Mouse (Mus musculus) stomach, postnatal 0 days (tissue): Measurements from ENCODE around the gene Hist1h4n. TPM values are rescaled to one million over a fixed set of nuclear protein-coding genes. Genes with fewer than 3 reads are reported as not detected.
A peak's percentile ranks its signal among the peaks of the same experiment; 100 is the strongest.
"Not testable (repeated sequence)": the region's sequence is repeated elsewhere in the genome, so short reads cannot be mapped to it uniquely, and the experiment has no call there.

ENCODE experiments used
- ATAC-seq: fragments of 200-750 bp; cut with Nextera tagmentation; 2 replicates; pipeline ENCODE4 v1.8.0; 2017; ENCODE audit not compliant: low FRiP score, low TSS enrichment
- DNase-seq: peaks from one replicate; pipeline ENCODE4 v3.0.0-alpha.2; 2016; ENCODE audit warnings: low spot score
- H3K27ac ChIP-seq: fragments of 300-500 bp; sonication (generic); replicated peaks from 2 replicates; pipeline ENCODE4 v1.5.1; 2014; ENCODE audit warnings: mild to moderate bottlenecking, control low read depth
- H3K27me3 ChIP-seq: fragments of 300-500 bp; sonication (generic); 2 replicates; pipeline ENCODE4 v1.6.1; 2014; ENCODE audit warnings: low read length; ENCODE audit not compliant: control insufficient read depth, insufficient read depth
- H3K36me3 ChIP-seq: fragments of 300-500 bp; sonication (generic); 2 replicates; pipeline ENCODE4 v1.6.1; 2014; ENCODE audit warnings: low read length, mixed read lengths; ENCODE audit not compliant: control insufficient read depth, insufficient read depth
- H3K4me1 ChIP-seq: fragments of 300-500 bp; sonication (generic); replicated peaks from 2 replicates; pipeline ENCODE4 v1.6.1; 2014; ENCODE audit warnings: antibody characterized with exemption; ENCODE audit not compliant: control insufficient read depth, insufficient read depth
- H3K4me2 ChIP-seq: fragments of 300-500 bp; sonication (generic); replicated peaks from 2 replicates; pipeline ENCODE4 v1.6.1; 2014; ENCODE audit warnings: low read depth, mild to moderate bottlenecking, control low read depth, moderate library complexity
- H3K4me3 ChIP-seq: fragments of 300-500 bp; sonication (generic); 2 replicates; pipeline ENCODE4 v1.5.1; 2014; ENCODE audit warnings: low read depth, low read length, control low read depth
- H3K9ac ChIP-seq: fragments of 300-500 bp; sonication (generic); 2 replicates; pipeline ENCODE4 v1.6.1; 2014; ENCODE audit warnings: mild to moderate bottlenecking, low read length, control low read depth, mixed read lengths
- H3K9me3 ChIP-seq: fragments of 300-500 bp; sonication (generic); 2 replicates; pipeline ENCODE4 v1.6.1; 2016; ENCODE audit warnings: low read length; ENCODE audit not compliant: control insufficient read depth
- CTCF ChIP-seq: IDR thresholded peaks from 2 replicates; pipeline ENCODE4 v1.5.1; 2016; ENCODE audit warnings: antibody characterized with exemption, low read depth, mild to moderate bottlenecking, moderate library complexity
- EP300 ChIP-seq: optimal IDR thresholded peaks from 2 replicates; pipeline ENCODE3; 2016; ENCODE audit warnings: antibody characterized with exemption
- WGBS: fragments of 180-500 bp; shearing (Covaris S2); extraction: QIAGEN DNeasy Blood & Tissue Kit; methylation state at CpG from one replicate; pipeline ENCODE4 v1.1.7; 2014; 5-methylcytosine and 5-hydroxymethylcytosine counted together
- polyA plus RNA-seq: library from polyadenylated mRNA; unstranded; fragments of >200 nt; fragmentation: Nextera tagmentation; extraction: Ambion mirVana; gene quantifications from 2 replicates; pipeline ENCODE4 v1.2.1, GENCODE M21; 2015

The Hist1h4n gene
- polyA plus RNA-seq, 1 experiment from 2014 or later, result 4.6 TPM

GRCm38 (mm10) chr13:21852215-21852945 lies 20.4 kb upstream of the Hist1h4n start:
- H3K27me3 ChIP-seq, result no peaks in the 10 kb centered on the region
- no peak overlapping the region for H3K27ac ChIP-seq
- no peaks in the 10 kb centered on the region for H3K36me3 ChIP-seq
- H3K4me1 ChIP-seq, result no peaks in the 10 kb centered on the region
- 63% methylated on average over 3 of the region's 3 CpGs for WGBS
- no peak for DNase-seq
- no peak overlapping the region for H3K4me3 ChIP-seq
- TF ChIP-seq EP300 (no peak), CTCF (no peak)
- no peak for ATAC-seq
- no peaks in the 10 kb centered on the region for H3K9me3 ChIP-seq
- no peak overlapping the region for H3K9ac ChIP-seq
- H3K4me2 ChIP-seq, result no peak overlapping the region

GRCm38 (mm10) chr13:21850696-21851095 lies 18.7 kb upstream of the Hist1h4n start:
- not testable (repeated sequence) for DNase-seq, H3K36me3 ChIP-seq, ATAC-seq, H3K9me3 ChIP-seq, H3K27ac ChIP-seq, H3K9ac ChIP-seq, H3K4me1 ChIP-seq, H3K4me2 ChIP-seq, H3K27me3 ChIP-seq, H3K4me3 ChIP-seq
- 70% methylated on average over 1 of the region's 1 CpGs for WGBS

GRCm38 (mm10) chr13:21847883-21848282 lies 15.9 kb upstream of the Hist1h4n start:
- H3K4me2 ChIP-seq, result no peak overlapping the region
- WGBS, result 37% methylated on average over 8 of the region's 8 CpGs
- H3K9me3 ChIP-seq, result no peaks in the 10 kb centered on the region
- TF ChIP-seq EP300 (no peak), CTCF (no peak)
- no peak overlapping the region for H3K4me3 ChIP-seq
- H3K9ac ChIP-seq, result no peak overlapping the region
- DNase-seq, result no peak
- no peaks in the 10 kb centered on the region for H3K27me3 ChIP-seq
- H3K27ac ChIP-seq, result no peak overlapping the region
- H3K4me1 ChIP-seq, result no peaks in the 10 kb centered on the region
- H3K36me3 ChIP-seq, result no peaks in the 10 kb centered on the region
- no peak for ATAC-seq

GRCm38 (mm10) chr13:21846356-21846755 lies 14.4 kb upstream of the Hist1h4n start:
- not testable (repeated sequence) for H3K9me3 ChIP-seq, H3K4me3 ChIP-seq, DNase-seq, H3K4me2 ChIP-seq, ATAC-seq, H3K4me1 ChIP-seq, H3K36me3 ChIP-seq, H3K27me3 ChIP-seq, H3K27ac ChIP-seq, H3K9ac ChIP-seq

- H3K4me1 ChIP-seq, H3K4me3 ChIP-seq, H3K27ac ChIP-seq, H3K9ac ChIP-seq, H3K36me3 ChIP-seq, H3K27me3 ChIP-seq, H3K4me2 ChIP-seq, H3K9me3 ChIP-seq, DNase-seq: not testable (repeated sequence)
- WGBS, result no CpG with 5 or more reads among the region's 4 CpGs
- peak; percentile 75 for ATAC-seq
These were observed 8.5 kb upstream of the Hist1h4n start for GRCm38 (mm10) chr13:21840508-21840907.

GRCm38 (mm10) chr13:21833461-21833860 lies 1.5 kb upstream of the Hist1h4n start, which contains the start of the genes Hist1h2ap and Hist1h2br:
Hist1h2ap (minus strand) TSS chr13:21833507.
Hist1h2br (plus strand) TSS chr13:21833743.
- WGBS, result no CpG with 5 or more reads among the region's 24 CpGs
- DNase-seq, H3K27me3 ChIP-seq, H3K27ac ChIP-seq, H3K36me3 ChIP-seq, H3K4me3 ChIP-seq, H3K9me3 ChIP-seq, H3K4me1 ChIP-seq, H3K4me2 ChIP-seq, H3K9ac ChIP-seq: not testable (repeated sequence)
- peak; percentile 95 for ATAC-seq
